Mouse (Mus musculus): ENCODE data around the gene Tln2. TPM values are rescaled to one million over a fixed set of nuclear protein-coding genes. Genes with fewer than 3 reads are reported as not detected.

Tln2 gene
- 10 to 100 TPM; 70.6 to 93.7 (median 76.7) TPM for total RNA-seq (2022)

GRCm38 (mm10) chr9:67559603-67560002, at the start of gene Tln2:
Gene Tln2, minus strand, starts transcription at chr9:67559703.
- DNase-seq (ENCODE audit: low spot score in 2 of 2), result no peak

- no peak for DNase-seq (ENCODE audit: low spot score in 2 of 2)
Measured at GRCm38 (mm10) chr9:67609226-67609625, 49.7 kb upstream of the Tln2 start.

- no peak for DNase-seq (ENCODE audit: low spot score in 2 of 2)
Measured at GRCm38 (mm10) chr9:67607786-67608366, 48.4 kb upstream of the Tln2 start.

GRCm38 (mm10) chr9:67607268-67607667, 47.8 kb upstream of the Tln2 start:
- no peak for DNase-seq (ENCODE audit: low spot score in 2 of 2)

- DNase-seq (ENCODE audit: low spot score in 2 of 2), result no peak
Measured at GRCm38 (mm10) chr9:67605867-67606435, 46.4 kb upstream of the Tln2 start.

GRCm38 (mm10) chr9:67604940-67605339, 45.4 kb upstream of the Tln2 start:
- no peak for DNase-seq (ENCODE audit: low spot score in 2 of 2)

- DNase-seq (ENCODE audit: low spot score in 2 of 2), result no peak
Measured at GRCm38 (mm10) chr9:67602347-67602746, 42.8 kb upstream of the Tln2 start.

- DNase-seq (ENCODE audit: low spot score in 2 of 2), result no peak
Measured at GRCm38 (mm10) chr9:67595221-67595620, 35.7 kb upstream of the Tln2 start.

- DNase-seq (ENCODE audit: low spot score in 2 of 2), result no peak
Measured at GRCm38 (mm10) chr9:67593469-67594141, 34.1 kb upstream of the Tln2 start.

GRCm38 (mm10) chr9:67592726-67593125, 33.2 kb upstream of the Tln2 start:
- DNase-seq (ENCODE audit: low spot score in 2 of 2), result no peak

- no peak for DNase-seq (ENCODE audit: low spot score in 2 of 2)
Measured at GRCm38 (mm10) chr9:67587111-67587510, 27.6 kb upstream of the Tln2 start.

- no peak for DNase-seq (ENCODE audit: low spot score in 2 of 2)
Measured at GRCm38 (mm10) chr9:67586489-67586888, 27.0 kb upstream of the Tln2 start.

GRCm38 (mm10) chr9:67584871-67585270, 25.4 kb upstream of the Tln2 start:
- peak; percentile 53 to 70 for DNase-seq (ENCODE audit: low spot score in 2 of 2)

GRCm38 (mm10) chr9:67581581-67582280, 22.2 kb upstream of the Tln2 start:
- DNase-seq (ENCODE audit: low spot score in 2 of 2), result peak; percentile 76 to 82

- no peak for DNase-seq (ENCODE audit: low spot score in 2 of 2)
Measured at GRCm38 (mm10) chr9:67579541-67579940, 20.0 kb upstream of the Tln2 start.

GRCm38 (mm10) chr9:67574721-67575248, 15.3 kb upstream of the Tln2 start:
- DNase-seq (ENCODE audit: low spot score in 2 of 2), result peak in 1 of 2 experiments; percentile 31

- DNase-seq (ENCODE audit: low spot score in 2 of 2), result no peak
Measured at GRCm38 (mm10) chr9:67573683-67573979, 14.1 kb upstream of the Tln2 start.

GRCm38 (mm10) chr9:67572790-67573682, 13.5 kb upstream of the Tln2 start:
- no peak for DNase-seq (ENCODE audit: low spot score in 2 of 2)

- DNase-seq (ENCODE audit: low spot score in 2 of 2), result peak; percentile 42 to 45
Measured at GRCm38 (mm10) chr9:67565801-67566258, 6.3 kb upstream of the Tln2 start.

- DNase-seq (ENCODE audit: low spot score in 2 of 2), result no peak
Measured at GRCm38 (mm10) chr9:67549811-67550501, 9.5 kb downstream of the Tln2 start.

Data from gastrocnemius, adult 8-10 months (tissue).